Mouse (Mus musculus) neural tube, embryonic 13.5 days (tissue): ENCODE data around the gene Ccdc148. TPM values are rescaled to one million over a fixed set of nuclear protein-coding genes. Genes with fewer than 3 reads are reported as not detected.

ENCODE experiments used
- ATAC-seq: fragments of 200-750 bp; cut with Nextera tagmentation; 2 replicates; pipeline ENCODE4 v1.8.0; 2017; ENCODE audit warnings: low read depth, mild to moderate bottlenecking, moderate TSS enrichment, moderate library complexity
- H3K27ac ChIP-seq: fragments of 300-500 bp; sonication (generic); replicated peaks from 2 replicates; pipeline ENCODE4 v1.5.1; 2015; ENCODE audit warnings: moderate library complexity, mild to moderate bottlenecking, inconsistent platforms
- H3K27me3 ChIP-seq: fragments of 300-500 bp; sonication (generic); 2 replicates; pipeline ENCODE4 v1.6.1; 2015; ENCODE audit warnings: mild to moderate bottlenecking, inconsistent platforms
- H3K36me3 ChIP-seq: fragments of 300-500 bp; sonication (generic); 2 replicates; pipeline ENCODE4 v1.6.1; 2015; ENCODE audit warnings: mild to moderate bottlenecking, inconsistent platforms
- H3K4me1 ChIP-seq: fragments of 300-500 bp; sonication (generic); replicated peaks from 2 replicates; pipeline ENCODE4 v1.6.1; 2015; ENCODE audit warnings: inconsistent platforms
- H3K4me2 ChIP-seq: fragments of 300-500 bp; sonication (generic); 2 replicates; pipeline ENCODE4 v1.6.1; 2015; ENCODE audit warnings: inconsistent platforms, mild to moderate bottlenecking, moderate library complexity
- H3K4me3 ChIP-seq: fragments of 300-500 bp; sonication (generic); 2 replicates; pipeline ENCODE4 v1.5.1; 2015; ENCODE audit warnings: mild to moderate bottlenecking, inconsistent platforms
- H3K9ac ChIP-seq: fragments of 300-500 bp; sonication (generic); 2 replicates; pipeline ENCODE4 v1.6.1; 2015; ENCODE audit warnings: moderate library complexity, mild to moderate bottlenecking, inconsistent platforms
- H3K9me3 ChIP-seq: fragments of 300-500 bp; sonication (generic); 2 replicates; pipeline ENCODE4 v1.6.1; 2016; ENCODE audit warnings: inconsistent platforms
- WGBS: fragments of 180-500 bp; shearing (Covaris S2); methylation state at CpG from one replicate; pipeline ENCODE4 v1.1.7; 2015; 5-methylcytosine and 5-hydroxymethylcytosine counted together
- polyA plus RNA-seq: library from polyadenylated mRNA; unstranded; fragments of >200 nt; fragmentation: Nextera tagmentation; extraction: Ambion mirVana; gene quantifications from 2 replicates; pipeline ENCODE4 v1.2.1, GENCODE M21; 2015

Gene Ccdc148
- polyA plus RNA-seq, 1 experiment from 2014 or later, result 3.9 TPM

DNA sequence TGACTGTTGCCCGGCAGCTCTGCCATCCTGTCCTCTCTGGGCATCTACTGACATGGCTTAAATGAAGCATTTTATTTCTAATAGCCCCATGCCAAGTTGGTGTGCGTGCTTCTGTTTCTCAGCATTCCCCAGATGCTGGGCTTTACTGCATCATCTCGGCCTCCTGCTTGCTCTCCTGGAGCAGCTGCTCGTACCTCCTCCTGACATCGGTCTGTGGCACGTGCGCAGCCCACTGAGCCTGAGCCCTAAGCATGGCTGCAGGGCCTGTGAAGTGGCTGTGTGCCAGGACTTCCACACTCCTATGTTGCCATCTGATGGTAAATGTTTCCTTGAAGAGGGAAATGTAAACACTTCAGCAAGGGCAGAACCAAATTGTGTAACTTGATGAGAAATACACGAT lies 31.0 kb upstream of the Ccdc148 start:
- Histone ChIP-seq H3K9ac (no peak overlapping the region), H3K27me3 (no peaks in the 10 kb centered on the region), H3K4me3 (no peak overlapping the region), H3K4me1 (peaks cover 24% of the 10 kb centered on the region), H3K27ac (peak overlapping the region; percentile 47), H3K4me2 (no peak overlapping the region), H3K36me3 (peaks cover 4% of the 10 kb centered on the region; the same call in 1 of the 2 replicates), H3K9me3 (no peaks in the 10 kb centered on the region)
- peak; percentile 81 for ATAC-seq
- 59% methylated on average over 8 of the region's 8 CpGs for WGBS

DNA sequence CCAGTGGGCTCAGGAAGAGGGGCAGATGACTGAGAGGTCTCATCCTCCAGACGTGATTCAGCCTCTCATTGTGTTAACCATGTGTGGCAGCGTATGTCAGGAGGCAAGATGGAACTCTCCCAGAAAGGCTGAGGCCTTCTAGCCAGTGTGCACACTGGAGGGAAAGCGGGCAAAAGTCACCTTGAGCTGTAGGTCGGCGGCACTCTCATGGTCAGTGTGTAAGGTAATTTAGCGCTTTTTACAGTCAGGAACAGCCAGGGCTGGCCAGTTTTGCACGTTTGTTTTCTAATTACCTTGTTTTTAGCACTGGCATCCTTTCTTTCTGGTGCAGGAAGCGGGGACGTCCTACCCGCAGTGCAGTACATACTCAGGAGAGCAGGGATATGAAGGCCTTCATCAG lies 29.7 kb upstream of the Ccdc148 start:
- H3K4me1 ChIP-seq, result peaks cover 24% of the 10 kb centered on the region
- no peaks in the 10 kb centered on the region for H3K9me3 ChIP-seq
- H3K9ac ChIP-seq, result no peak overlapping the region
- WGBS, result 89% methylated on average over 10 of the region's 10 CpGs
- H3K4me3 ChIP-seq, result no peak overlapping the region
- H3K36me3 ChIP-seq, result peaks cover 4% of the 10 kb centered on the region; the same call in 1 of the 2 replicates
- H3K27ac ChIP-seq, result no peak overlapping the region
- ATAC-seq, result no peak
- H3K4me2 ChIP-seq, result no peak overlapping the region
- no peaks in the 10 kb centered on the region for H3K27me3 ChIP-seq

DNA sequence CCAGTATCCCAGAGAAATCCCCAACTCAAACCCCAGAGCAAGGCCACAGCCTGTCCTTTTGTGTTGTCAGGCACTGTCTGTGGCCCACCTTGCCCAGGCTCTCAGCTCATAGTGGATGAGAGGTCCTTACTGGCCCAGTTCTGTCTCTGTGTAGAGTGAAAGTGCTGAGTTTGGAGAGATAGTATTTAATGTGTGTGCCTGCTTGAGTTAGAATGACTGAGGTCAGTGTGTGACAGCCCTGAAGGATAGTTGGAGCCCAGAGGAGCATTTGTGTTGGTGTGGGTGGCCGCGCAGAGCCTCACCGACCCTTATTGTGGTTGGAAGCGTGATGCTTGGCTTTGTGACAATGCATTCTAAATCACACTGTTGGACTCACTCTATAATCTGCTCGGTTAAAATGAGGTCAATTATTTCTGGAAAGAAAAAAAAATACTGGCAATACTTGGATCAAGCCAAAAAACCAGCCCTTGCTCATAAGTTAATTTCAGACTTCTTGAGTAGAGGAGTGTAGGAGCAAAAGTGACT lies 29.2 kb upstream of the Ccdc148 start:
- Histone ChIP-seq H3K36me3 (peaks cover 4% of the 10 kb centered on the region; the same call in 1 of the 2 replicates), H3K9ac (no peak overlapping the region), H3K27me3 (no peaks in the 10 kb centered on the region), H3K4me1 (peaks cover 24% of the 10 kb centered on the region), H3K9me3 (no peaks in the 10 kb centered on the region), H3K4me2 (no peak overlapping the region), H3K27ac (no peak overlapping the region), H3K4me3 (no peak overlapping the region)
- ATAC-seq, result no peak
- WGBS, result 66% methylated on average over 5 of the region's 5 CpGs

DNA sequence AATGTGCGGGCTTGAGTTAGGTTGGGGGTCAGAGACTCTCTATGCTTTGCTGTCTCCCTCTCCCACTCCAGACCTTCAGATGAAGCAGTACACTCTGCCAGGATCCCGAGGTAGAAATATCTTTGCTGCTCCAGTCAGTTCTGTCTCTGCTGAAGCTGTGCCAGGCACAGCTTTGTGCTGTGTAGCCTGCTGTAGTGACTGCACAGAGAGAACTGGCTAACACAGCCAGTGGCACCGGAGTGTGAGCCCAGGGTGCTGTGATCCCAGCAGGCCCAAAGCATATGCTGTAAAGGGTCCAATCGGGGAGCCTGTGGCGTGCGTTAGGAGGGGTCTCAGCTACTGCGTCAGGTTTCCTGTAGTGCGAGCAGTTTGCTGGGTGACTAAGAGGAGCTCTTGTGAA lies 27.8 kb upstream of the Ccdc148 start:
- WGBS, result 90% methylated on average over 8 of the region's 8 CpGs

DNA sequence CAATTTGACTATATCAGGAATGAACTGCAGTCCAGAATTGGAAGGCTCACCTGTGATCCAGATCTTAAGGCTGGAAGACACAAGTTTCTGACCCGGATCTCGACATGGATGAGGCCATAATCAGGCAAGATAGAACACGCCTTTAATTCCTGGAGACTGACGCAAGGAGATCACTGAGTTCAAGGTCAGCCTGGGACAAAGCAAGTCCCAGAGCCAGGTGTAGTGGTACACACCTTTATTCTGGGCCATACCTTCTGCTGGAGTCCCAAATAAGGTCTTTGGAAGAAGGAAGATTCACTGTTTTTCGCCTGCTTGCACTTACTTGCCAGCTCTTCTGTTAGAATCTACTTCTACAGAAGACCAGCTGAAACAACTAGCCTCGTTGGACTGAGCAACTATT lies 26.5 kb upstream of the Ccdc148 start:
- no peak overlapping the region for H3K4me3 ChIP-seq
- no peak for ATAC-seq
- no peak overlapping the region for H3K27ac ChIP-seq

More for the DNA sequence above, 27.8 kb upstream of the Ccdc148 start:
- Histone ChIP-seq H3K4me2 (no peak overlapping the region), H3K27ac (no peak overlapping the region), H3K36me3 (peaks cover 4% of the 10 kb centered on the region; the same call in 1 of the 2 replicates), H3K4me3 (no peak overlapping the region), H3K27me3 (no peaks in the 10 kb centered on the region), H3K9ac (no peak overlapping the region), H3K9me3 (no peaks in the 10 kb centered on the region), H3K4me1 (peaks cover 24% of the 10 kb centered on the region)
- no peak for ATAC-seq

DNA sequence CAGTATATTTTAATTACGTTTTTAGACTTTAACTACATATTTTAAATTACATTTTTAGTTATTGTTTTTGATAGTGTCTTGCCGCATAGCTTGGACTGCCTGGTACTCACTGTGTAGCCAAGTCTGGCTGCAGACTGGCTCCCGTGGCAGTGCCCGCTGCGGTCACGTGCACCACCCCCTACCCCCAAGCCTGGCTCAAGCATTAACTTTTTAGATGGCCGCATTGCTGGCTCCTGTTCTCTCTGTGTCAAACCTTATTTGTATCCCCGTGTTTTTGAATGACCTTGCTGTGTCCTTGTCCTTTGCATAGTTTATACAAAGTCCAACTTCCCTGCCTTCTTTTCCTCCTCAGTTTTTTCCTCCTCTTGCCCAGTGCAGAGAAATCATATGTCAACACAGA lies 25.6 kb upstream of the Ccdc148 start:
- peaks cover 4% of the 10 kb centered on the region; the same call in 1 of the 2 replicates for H3K36me3 ChIP-seq
- H3K9me3 ChIP-seq, result no peaks in the 10 kb centered on the region
- no peak overlapping the region for H3K9ac ChIP-seq
- no peak for ATAC-seq
- no peak overlapping the region for H3K4me3 ChIP-seq
- peaks cover 14% of the 10 kb centered on the region for H3K4me1 ChIP-seq
- no peak overlapping the region for H3K4me2 ChIP-seq
- no peaks in the 10 kb centered on the region for H3K27me3 ChIP-seq
- WGBS, result 97% methylated on average over 8 of the region's 8 CpGs
- no peak overlapping the region for H3K27ac ChIP-seq

More for the DNA sequence above, 26.5 kb upstream of the Ccdc148 start:
- Histone ChIP-seq H3K9me3 (no peaks in the 10 kb centered on the region), H3K9ac (no peak overlapping the region), H3K36me3 (peaks cover 4% of the 10 kb centered on the region; the same call in 1 of the 2 replicates), H3K4me1 (peaks cover 23% of the 10 kb centered on the region), H3K27me3 (no peaks in the 10 kb centered on the region), H3K4me2 (no peak overlapping the region)
- over 99% methylated on average over 6 of the region's 6 CpGs for WGBS

DNA sequence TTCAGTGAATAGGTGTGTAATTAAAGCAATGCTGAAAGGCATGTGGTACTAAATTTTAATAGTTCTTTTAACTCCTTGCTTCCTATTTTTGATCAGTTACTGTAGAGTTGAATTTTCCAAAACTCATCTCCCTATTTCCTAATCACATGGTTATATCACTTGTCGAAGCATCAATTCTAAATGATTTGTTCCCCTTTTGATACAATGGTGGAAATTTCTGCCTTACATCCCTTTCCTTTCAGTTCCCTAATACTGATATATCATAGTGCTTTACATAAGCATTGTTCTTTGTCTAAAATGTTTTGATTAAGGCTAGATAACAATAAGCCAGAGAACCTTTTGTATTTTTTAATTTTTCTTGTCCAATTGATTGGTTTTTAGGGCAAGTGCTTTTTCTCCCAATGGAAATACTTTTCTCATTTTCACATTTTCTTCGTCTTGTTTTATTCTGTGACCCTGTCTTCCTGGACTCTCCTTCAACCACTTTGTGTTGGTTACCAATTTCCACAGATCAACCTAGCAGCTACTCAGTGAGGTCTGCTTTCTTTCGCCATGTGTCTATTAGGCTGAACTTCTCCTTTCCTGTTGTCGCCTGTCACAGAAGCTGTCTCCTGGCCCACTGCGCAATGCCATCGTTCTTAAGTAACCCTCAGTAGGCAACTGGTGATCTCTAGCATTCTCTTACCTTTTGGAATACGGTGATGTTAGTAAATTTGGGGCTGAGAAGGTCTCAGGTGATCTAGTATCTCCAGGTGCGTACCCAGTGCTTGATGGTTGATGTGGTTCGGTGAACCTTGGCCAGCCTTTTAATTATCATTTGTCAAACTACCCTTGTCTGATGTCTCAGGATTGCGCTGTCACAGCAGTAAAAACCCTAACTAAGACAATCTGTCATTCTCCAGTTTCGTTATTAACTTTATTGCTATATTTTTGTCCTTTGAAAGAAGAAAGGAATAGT lies 23.9 kb upstream of the Ccdc148 start:
- H3K9ac ChIP-seq, result no peak overlapping the region
- whole genome bisulfite sequencing, result 91% methylated on average over 11 of the region's 11 CpGs
- H3K4me2 ChIP-seq, result no peak overlapping the region
- no peak overlapping the region for H3K27ac ChIP-seq
- H3K27me3 ChIP-seq, result no peaks in the 10 kb centered on the region
- H3K4me1 ChIP-seq, result peaks cover 8% of the 10 kb centered on the region; the same call in 1 of the 2 replicates
- no peak for ATAC-seq
- H3K9me3 ChIP-seq, result no peaks in the 10 kb centered on the region
- H3K4me3 ChIP-seq, result no peak overlapping the region
- peaks cover 4% of the 10 kb centered on the region; the same call in 1 of the 2 replicates for H3K36me3 ChIP-seq

DNA sequence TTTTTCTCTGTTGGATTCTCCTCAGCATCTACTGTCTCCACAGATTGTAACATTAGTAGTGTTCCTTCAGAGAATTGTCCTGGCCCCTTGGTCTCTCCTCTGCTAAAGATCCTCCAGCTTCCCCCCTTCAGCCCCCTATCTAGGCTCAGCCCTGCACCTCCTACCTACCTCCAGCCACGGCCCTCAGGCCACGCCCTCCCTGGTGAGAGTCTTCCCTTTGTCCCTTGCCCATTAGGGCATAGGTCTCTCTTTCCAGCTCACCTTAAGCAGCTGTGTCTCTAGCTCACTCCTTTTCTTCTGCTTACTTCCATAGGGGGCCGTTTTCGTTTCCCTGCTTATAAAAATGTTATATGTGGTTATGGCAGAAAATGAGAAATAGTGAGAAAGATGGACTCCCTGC lies 23.1 kb upstream of the Ccdc148 start:
- Histone ChIP-seq H3K27ac (no peak overlapping the region), H3K27me3 (no peaks in the 10 kb centered on the region), H3K4me3 (no peak overlapping the region), H3K4me1 (peaks cover 15% of the 10 kb centered on the region), H3K4me2 (no peak overlapping the region), H3K9me3 (no peaks in the 10 kb centered on the region), H3K9ac (no peak overlapping the region), H3K36me3 (peaks cover 4% of the 10 kb centered on the region; the same call in 1 of the 2 replicates)
- 80% methylated on average over 4 of the region's 4 CpGs for WGBS
- ATAC-seq, result no peak

DNA sequence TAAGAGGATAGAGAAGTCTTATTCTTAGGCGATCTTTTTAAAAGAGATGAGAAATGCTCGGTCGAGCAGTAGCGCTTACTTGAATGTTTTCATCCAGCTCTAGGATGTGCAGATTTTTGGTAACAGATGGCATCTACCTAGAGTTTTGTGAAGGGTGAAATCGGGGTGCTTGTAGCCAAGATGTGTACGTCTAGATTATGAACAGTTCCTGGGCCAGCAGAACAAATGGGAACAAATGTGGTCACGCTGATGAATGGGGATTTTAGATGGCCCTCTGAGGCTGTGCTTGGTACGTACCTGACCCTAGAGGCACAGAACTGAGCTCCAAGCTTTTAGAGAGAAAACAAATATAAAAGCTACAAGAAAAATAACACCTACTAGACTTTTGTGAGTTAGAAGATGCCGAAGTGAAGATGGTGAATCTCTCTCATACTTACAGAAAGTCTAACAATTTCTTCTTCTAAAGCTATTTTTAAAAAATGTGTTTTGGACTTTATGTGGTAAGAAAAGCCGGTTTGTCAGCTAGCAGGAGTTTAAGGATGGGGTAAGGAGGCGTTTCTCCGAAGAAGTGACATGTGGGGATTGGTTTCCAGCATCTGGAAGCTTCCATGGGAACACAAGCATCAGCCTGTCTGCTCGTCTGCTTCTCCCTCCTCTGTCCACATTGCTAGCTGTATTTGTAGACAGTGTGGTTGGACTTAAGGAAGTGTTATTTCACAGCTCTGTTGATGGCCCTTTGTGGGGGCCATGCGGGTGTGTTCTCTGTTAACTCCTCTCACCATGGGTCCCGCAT lies 21.0 kb upstream of the Ccdc148 start:
- Histone ChIP-seq H3K36me3 (no peaks in the 10 kb centered on the region), H3K27me3 (no peaks in the 10 kb centered on the region), H3K4me2 (no peak overlapping the region), H3K27ac (no peak overlapping the region), H3K4me1 (peaks cover 21% of the 10 kb centered on the region), H3K9ac (no peak overlapping the region), H3K9me3 (no peaks in the 10 kb centered on the region), H3K4me3 (no peak overlapping the region)
- no peak for ATAC-seq
- WGBS, result 81% methylated on average over 15 of the region's 15 CpGs

DNA sequence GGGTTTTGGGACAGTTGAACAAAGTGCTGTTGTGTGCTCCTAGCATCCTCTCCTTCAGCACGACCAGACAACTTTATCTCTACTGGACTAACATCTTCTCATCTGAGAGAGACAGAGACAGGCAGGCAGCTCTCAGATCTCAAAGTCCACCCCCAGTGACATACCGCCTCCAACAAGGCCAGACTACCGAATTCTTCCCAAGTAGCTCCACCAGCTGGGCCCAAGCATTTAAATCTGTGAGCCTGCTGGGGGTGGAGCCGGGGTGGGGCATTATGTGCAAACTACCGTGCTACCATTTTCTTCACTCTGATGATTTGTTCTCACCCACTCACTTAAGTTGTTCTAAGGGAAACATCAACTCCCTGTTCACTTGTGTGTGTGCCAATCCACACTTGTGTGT lies 19.0 kb upstream of the Ccdc148 start:
- 52% methylated on average over 5 of the region's 5 CpGs for WGBS
- H3K36me3 ChIP-seq, result no peaks in the 10 kb centered on the region
- H3K27ac ChIP-seq, result no peak overlapping the region
- peaks cover 21% of the 10 kb centered on the region for H3K4me1 ChIP-seq
- ATAC-seq, result no peak
- H3K9ac ChIP-seq, result no peak overlapping the region
- no peaks in the 10 kb centered on the region for H3K27me3 ChIP-seq
- no peak overlapping the region for H3K4me2 ChIP-seq
- H3K9me3 ChIP-seq, result no peaks in the 10 kb centered on the region
- no peak overlapping the region for H3K4me3 ChIP-seq

DNA sequence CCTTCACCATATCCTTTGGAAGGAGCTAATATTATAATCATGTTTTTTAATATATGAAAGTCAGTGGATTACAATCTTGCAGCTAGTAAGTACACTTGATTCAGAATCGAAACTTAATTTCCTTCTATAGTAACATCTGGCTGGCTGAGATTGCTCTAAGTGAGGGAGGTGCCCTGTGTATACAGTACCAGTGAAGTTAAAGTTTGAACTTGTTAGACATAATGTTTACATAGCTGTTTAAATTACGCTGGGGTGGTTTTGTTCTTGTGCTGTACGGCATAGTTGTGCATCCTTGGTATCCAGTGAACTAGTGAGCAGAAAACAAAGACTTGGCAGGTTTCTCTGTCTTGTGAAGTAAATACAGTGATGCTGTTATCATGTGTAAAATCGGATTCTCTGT lies 18.5 kb upstream of the Ccdc148 start:
- no peak overlapping the region for H3K4me3 ChIP-seq
- H3K36me3 ChIP-seq, result no peaks in the 10 kb centered on the region
- no peaks in the 10 kb centered on the region for H3K9me3 ChIP-seq
- H3K4me2 ChIP-seq, result no peak overlapping the region
- no peak overlapping the region for H3K27ac ChIP-seq
- H3K4me1 ChIP-seq, result peaks cover 21% of the 10 kb centered on the region
- no peak overlapping the region for H3K9ac ChIP-seq
- ATAC-seq, result no peak
- no peaks in the 10 kb centered on the region for H3K27me3 ChIP-seq
- WGBS, result 80% methylated on average over 4 of the region's 4 CpGs

DNA sequence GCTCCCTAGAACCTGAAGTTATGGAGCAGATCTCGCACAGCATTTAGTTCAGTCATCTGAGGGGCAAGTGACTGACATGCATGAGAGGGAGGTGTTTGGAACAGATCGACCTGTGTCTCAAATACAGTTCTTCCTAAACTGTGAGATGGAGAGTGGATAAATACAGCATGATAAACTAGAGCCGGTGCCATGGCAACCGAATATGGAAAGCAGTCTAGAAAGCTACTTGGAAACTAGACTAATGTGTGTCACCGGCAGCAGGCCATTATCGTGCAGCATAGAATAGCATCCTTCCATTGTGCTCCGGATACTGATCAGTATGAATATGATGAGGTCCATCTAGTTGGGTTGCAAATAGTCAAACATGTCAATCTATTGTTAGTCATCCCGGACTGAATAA lies 17.7 kb upstream of the Ccdc148 start:
- no peak for ATAC-seq
- no peaks in the 10 kb centered on the region for H3K27me3 ChIP-seq
- H3K4me3 ChIP-seq, result no peak overlapping the region
- H3K36me3 ChIP-seq, result no peaks in the 10 kb centered on the region
- H3K4me1 ChIP-seq, result peaks cover 21% of the 10 kb centered on the region
- no peak overlapping the region for H3K4me2 ChIP-seq
- no peaks in the 10 kb centered on the region for H3K9me3 ChIP-seq
- 79% methylated on average over 8 of the region's 8 CpGs for WGBS
- no peak overlapping the region for H3K27ac ChIP-seq
- H3K9ac ChIP-seq, result no peak overlapping the region
